Mouse (Mus musculus): ENCODE data around the gene Stk36.

The Stk36 gene

GRCm38 (mm10) chr1:74601267-74601962 lies at the start of gene Stk36, which contains the start of gene Rnf25:
Gene Stk36 (plus strand): TSS chr1:74601445.
Gene Rnf25 (minus strand): TSS chr1:74601397.
- peak; percentile 63 to 71 for DNase-seq

GRCm38 (mm10) chr1:74559061-74559460 lies 42.2 kb upstream of the Stk36 start:
- DNase-seq, result no peak

GRCm38 (mm10) chr1:74565834-74566233 lies 35.4 kb upstream of the Stk36 start:
- DNase-seq, result no peak

DNA sequence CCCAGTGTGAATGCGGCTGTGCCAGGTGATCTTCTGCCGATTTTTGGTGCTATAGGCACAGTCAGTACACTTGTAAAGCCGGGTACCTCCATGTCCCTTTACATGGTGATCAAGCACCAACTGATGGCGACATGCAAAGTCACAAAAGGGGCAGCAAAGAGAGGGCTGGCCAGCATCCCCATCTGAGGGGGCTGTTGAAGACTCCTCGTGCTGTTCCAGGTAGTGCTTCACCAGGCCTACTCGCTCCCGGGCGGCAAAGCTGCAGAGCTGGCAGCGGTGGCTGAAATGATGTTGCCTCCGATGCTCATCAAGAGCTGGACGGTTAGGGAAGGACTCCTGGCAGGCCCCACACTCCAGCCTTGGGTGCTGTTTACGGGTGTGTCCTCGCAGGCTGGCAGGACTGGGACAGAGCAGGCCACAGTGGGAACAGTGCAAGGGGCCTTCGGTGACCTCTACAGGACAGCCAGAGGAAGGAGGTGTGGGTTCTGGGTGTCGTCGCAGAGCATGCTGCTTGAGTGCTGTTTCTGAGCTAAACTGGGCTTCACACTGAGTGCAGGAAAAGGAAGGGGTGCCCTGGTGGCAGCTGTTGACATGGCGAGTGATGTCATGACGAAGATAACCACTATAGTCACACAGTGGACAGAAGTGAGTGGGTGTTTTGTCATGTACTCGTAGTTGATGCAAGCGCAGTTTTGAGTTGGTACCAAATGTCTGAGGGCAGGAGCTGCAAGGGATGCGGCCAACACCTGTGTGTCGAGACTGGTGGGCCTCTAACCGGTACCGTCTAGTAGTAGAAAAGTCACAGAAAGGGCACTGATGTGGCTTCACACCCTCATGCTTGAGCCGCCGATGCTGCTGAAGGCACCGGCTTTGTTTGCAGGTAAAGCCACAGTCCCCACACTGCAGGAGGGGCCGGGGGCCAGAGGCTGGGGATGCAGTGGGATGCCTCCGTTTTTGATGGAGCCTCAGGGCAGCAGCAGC lies 31.2 kb upstream of the Stk36 start:
- DNase-seq, result no peak

DNA sequence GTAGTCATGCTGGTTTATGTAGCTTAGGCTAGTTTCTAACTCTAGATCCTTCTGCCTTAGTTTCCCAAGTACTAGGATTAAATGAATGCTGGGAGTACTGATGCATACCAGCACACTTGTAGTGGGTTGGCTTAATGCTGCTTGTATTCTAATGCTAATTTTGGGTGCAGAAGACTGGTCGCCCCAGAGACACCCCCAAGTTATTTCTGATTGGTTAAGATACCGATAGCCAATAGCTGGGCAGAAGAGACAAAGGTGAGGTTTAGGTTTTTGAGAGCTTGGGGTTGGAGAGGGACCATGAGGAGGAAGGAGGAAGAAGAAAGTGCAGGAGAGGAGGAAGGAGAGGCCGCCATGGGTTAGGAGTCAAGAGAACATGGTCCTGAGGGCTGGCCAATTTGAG lies 18.6 kb upstream of the Stk36 start:
- DNase-seq, result no peak

- no peak for DNase-seq
These were observed 16.4 kb upstream of the Stk36 start for GRCm38 (mm10) chr1:74584616-74585398.

DNA sequence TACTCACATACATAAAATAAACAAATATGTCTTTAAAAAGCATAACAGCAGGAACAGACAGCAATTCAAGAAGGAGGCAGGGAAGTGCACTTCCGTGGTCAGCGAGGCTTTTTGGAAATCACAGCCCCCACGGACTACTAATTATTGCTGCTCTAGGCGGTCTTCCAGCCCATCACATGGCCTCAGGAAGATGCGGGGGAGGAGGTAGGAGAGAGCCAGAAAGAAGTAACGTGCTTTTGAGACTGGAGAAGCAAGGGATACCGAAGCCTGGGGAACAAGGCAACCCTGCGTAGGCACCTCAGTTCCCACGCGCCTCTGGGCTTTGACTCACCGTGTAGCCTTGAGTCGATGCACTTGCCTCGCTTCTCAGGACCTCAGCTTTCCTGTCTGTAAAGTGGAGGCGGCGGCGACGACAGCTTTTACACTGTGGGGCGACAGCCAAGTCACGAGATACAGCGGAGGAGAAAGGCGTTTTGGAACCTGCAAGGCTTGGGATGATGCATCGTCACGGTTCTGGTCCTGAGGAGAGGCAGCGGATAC lies 13.9 kb upstream of the Stk36 start:
- DNase-seq, result no peak

- DNase-seq, result peak; percentile 94 to 96
These were observed 13.3 kb upstream of the Stk36 start, which contains the start of the genes Zfp142 and Bcs1l for GRCm38 (mm10) chr1:74587773-74588445. Gene Zfp142 (minus strand): TSS chr1:74588246. Gene Bcs1l (plus strand): TSS chr1:74588289.

DNA sequence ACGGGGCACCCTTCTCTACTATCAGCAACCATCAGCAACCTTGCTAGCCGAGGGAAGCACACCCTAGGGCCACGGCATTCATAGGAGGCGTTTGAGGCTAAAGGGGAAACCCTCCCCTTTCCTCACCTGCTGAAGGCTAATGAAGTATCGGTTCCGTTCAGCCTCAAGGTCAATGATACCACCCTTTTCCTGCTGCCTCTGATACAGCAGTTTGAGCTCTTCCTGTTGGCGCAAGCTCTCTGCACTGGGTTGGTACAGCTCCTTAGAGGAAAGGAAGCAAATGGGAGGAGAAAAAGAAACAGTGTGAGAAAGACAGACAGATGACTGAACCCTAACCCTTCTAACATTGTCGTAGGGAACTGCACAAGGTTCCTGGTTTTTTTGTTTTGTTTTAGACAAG lies 6.8 kb upstream of the Stk36 start:
- DNase-seq, result no peak

GRCm38 (mm10) chr1:74600501-74601266 lies 561 bp upstream of the Stk36 start:
- no peak for DNase-seq

- DNase-seq, result no peak
These were observed 22.9 kb downstream of the Stk36 start for GRCm38 (mm10) chr1:74624183-74624582.

GRCm38 (mm10) chr1:74626076-74626475 lies 24.8 kb downstream of the Stk36 start:
- DNase-seq, result no peak

DNA sequence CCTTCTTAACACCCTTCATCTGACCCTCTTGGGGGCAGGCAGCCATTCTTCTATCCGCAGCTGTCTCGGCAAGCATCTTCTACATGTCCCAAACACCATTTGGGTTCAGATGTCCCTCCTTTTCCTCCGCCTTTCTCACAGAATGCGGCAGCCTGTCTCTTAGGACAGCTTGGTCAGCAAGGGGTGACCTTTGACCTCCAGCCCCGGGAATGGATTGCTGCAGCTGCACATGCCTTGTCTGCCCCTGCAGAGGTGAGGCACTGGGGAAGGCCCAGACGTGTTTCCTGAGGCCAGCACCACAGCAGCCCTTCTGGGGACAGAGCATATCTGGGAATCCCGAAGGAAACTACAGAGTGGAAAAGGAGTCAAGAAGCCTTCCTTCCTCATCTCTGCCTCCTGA lies 26.8 kb downstream of the Stk36 start:
- DNase-seq, result no peak

DNA sequence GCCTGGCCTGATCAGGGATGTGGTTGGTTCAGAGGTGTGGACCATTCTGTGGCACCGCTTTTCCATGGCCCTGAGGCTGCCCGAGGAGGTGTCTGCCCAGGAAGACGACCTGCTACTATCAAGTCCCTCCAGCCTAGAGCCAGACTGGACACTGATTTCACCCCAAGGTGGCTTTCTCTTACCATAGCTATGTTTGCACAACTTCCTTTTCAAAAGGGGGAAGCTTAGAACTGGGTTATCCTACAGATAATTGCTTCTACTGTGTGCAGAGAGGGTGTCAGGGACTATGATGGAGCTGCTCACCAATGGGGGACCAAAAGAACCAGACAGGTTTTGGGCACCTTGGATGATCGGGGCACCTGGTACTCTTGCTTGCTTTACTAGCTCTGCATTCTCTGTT lies 31.5 kb downstream of the Stk36 start:
- no peak for DNase-seq

DNA sequence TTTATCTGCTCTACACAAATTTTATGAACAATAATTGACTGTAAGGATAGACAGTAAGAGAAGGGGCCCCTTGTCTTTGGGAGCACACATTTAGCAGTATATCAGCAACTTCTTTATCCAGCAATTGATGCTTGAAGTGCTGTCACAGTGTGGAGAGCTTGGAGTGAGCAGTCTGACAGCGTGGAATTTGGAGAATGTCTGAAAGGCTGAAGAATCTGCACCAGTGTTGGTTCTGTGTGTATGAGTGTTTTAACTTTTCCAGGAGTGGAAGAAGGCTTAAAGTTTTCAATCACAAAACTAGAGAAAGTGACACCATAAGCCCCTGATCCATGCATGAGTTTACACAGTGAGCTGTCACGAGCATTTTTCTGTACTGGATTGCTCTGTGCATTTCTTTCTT lies 42.3 kb downstream of the Stk36 start:
- no peak for DNase-seq

GRCm38 (mm10) chr1:74643926-74644325 lies 42.7 kb downstream of the Stk36 start:
- DNase-seq, result no peak

GRCm38 (mm10) chr1:74661448-74662195 lies 60.4 kb downstream of the Stk36 start, which contains the start of gene Ttll4:
Gene Ttll4 (plus strand): TSS chr1:74661745.
- peak; percentile 88 to 91 for DNase-seq

- no peak for DNase-seq
These were observed 61.1 kb downstream of the Stk36 start for GRCm38 (mm10) chr1:74662253-74662865.

- DNase-seq, result no peak
These were observed 63.9 kb downstream of the Stk36 start for GRCm38 (mm10) chr1:74665153-74665552.

DNA sequence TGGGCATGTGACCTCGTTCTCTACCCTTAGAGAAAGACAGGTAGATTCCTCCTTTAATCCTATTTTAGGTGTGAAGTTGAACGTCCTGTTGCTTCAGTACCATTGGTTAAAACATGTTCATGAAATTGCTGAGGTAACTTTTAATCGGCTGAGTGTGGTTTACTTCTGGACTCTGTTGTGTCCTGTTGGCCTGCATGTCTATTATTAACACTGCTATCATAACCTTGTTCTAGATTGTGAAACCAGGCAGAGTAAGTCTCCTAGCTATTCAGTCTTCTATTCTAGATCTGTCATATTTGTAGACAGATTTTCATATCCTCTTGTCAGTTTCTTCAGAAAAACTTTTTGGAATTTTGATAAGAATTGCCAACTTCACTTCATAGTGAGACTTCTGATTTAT lies 67.1 kb downstream of the Stk36 start:
- no peak for DNase-seq
